Mouse (Mus musculus) layer of hippocampus, adult 2 months (tissue): ENCODE data around the gene Slc25a16. TPM values are rescaled to one million over a fixed set of nuclear protein-coding genes. Genes with fewer than 3 reads are reported as not detected.

Source experiments
- DNase-seq, 2 experiments: peaks; one replicate each; pipeline ENCODE4 v3.0.0; 2022; ENCODE audit warnings: low spot score in 2 of 2
- H3K27ac ChIP-seq: fragments of 200-600 bp; 2 replicates; pipeline ENCODE4 v1.8.1; 2022
- H3K4me3 ChIP-seq: fragments of 200-600 bp; 2 replicates; pipeline ENCODE4 v1.8.1; 2022; ENCODE audit warnings: mild to moderate bottlenecking
- CTCF ChIP-seq: fragments of 200-600 bp; conservative IDR thresholded peaks from 2 replicates; pipeline ENCODE4 v1.8.1; 2022; ENCODE audit warnings: antibody characterized with exemption, mild to moderate bottlenecking, moderate library complexity
- total RNA-seq, 2 experiments: library from RNA; stranded (reverse); gene quantifications; 2 replicates each; pipeline ENCODE4 v1.2.3; 2021

The Slc25a16 gene
- total RNA-seq, 2 experiments from 2014 or later, result 37.9 to 40.6 TPM

- TF ChIP-seq CTCF, result no peak
- Histone ChIP-seq H3K27ac (no peak overlapping the region), H3K4me3 (no peak overlapping the region)
- DNase-seq, result no peak
Observed at GRCm38 (mm10) chr10:62918985-62919384, 1.4 kb upstream of the Slc25a16 start.

- peak overlapping the region; percentile 87 for H3K4me3 ChIP-seq
- no peak for DNase-seq
- TF ChIP-seq CTCF, result no peak
- peak overlapping the region; percentile 97 for H3K27ac ChIP-seq
Observed at GRCm38 (mm10) chr10:62920766-62921156, 328 bp downstream of the Slc25a16 start.

- TF ChIP-seq CTCF, result no peak
Observed at GRCm38 (mm10) chr10:62924096-62924635, 3.7 kb downstream of the Slc25a16 start.

GRCm38 (mm10) chr10:62932381-62932780 lies 11.9 kb downstream of the Slc25a16 start:
- Histone ChIP-seq H3K27ac (no peak overlapping the region), H3K4me3 (no peak overlapping the region)
- no peak for DNase-seq
- peak; percentile 36 for TF ChIP-seq CTCF

More at GRCm38 (mm10) chr10:62924096-62924635, 3.7 kb downstream of the Slc25a16 start:
- H3K27ac ChIP-seq, result no peak overlapping the region
- no peak for DNase-seq
- H3K4me3 ChIP-seq, result no peak overlapping the region

- TF ChIP-seq CTCF, result no peak
- no peak for DNase-seq
- H3K27ac ChIP-seq, result no peak overlapping the region
- H3K4me3 ChIP-seq, result no peak overlapping the region
Observed at GRCm38 (mm10) chr10:62944975-62945580, 24.6 kb downstream of the Slc25a16 start.

- Histone ChIP-seq H3K4me3 (peak within 1 kb of the TSS; percentile 79), H3K27ac (peak within 1 kb of the TSS; percentile 63)
- peak; percentile 49 to 64 for DNase-seq
- TF ChIP-seq CTCF, result peak; percentile 57
Observed at GRCm38 (mm10) chr10:62946738-62947471, 26.5 kb downstream of the Slc25a16 start, which contains the start of gene Dna2. Gene Dna2, plus strand, starts transcription at chr10:62947026.

GRCm38 (mm10) chr10:62948551-62948950 lies 28.1 kb downstream of the Slc25a16 start:
- no peak overlapping the region for H3K27ac ChIP-seq
- TF ChIP-seq CTCF, result no peak
- no peak for DNase-seq
- H3K4me3 ChIP-seq, result no peak overlapping the region

- no peak for TF ChIP-seq CTCF
- Histone ChIP-seq H3K4me3 (no peak overlapping the region), H3K27ac (no peak overlapping the region)
- DNase-seq, result no peak
Observed at GRCm38 (mm10) chr10:62963956-62964355, 43.5 kb downstream of the Slc25a16 start.

- Histone ChIP-seq H3K27ac (no peak overlapping the region), H3K4me3 (no peak overlapping the region)
- TF ChIP-seq CTCF, result no peak
- DNase-seq, result no peak
Observed at GRCm38 (mm10) chr10:62965796-62966195, 45.4 kb downstream of the Slc25a16 start.

- H3K4me3 ChIP-seq, result no peak overlapping the region
- no peak for DNase-seq
- TF ChIP-seq CTCF, result no peak
- no peak overlapping the region for H3K27ac ChIP-seq
Observed at GRCm38 (mm10) chr10:62966291-62966690, 45.9 kb downstream of the Slc25a16 start.

GRCm38 (mm10) chr10:62971821-62972220 lies 51.4 kb downstream of the Slc25a16 start:
- no peak for DNase-seq
- peak; percentile 64 for TF ChIP-seq CTCF
- Histone ChIP-seq H3K4me3 (no peak overlapping the region), H3K27ac (no peak overlapping the region)

GRCm38 (mm10) chr10:62979667-62980038 lies 59.2 kb downstream of the Slc25a16 start:
- no peak for DNase-seq
- H3K4me3 ChIP-seq, result peak overlapping the region; percentile 93
- no peak for TF ChIP-seq CTCF
- peak overlapping the region; percentile 97 for H3K27ac ChIP-seq
